Mouse (Mus musculus) heart, adult 2 months (tissue): ENCODE measurements at regions not wholly inside any gene's neighbourhood (a gene's known extent, or its start where the extent isn't known, plus 50 kb on each side); places are given as distances from the start of the nearest gene placed in this dataset.

Source experiments
- CTCF ChIP-seq: fragments of 200-600 bp; IDR thresholded peaks from 2 replicates; pipeline ENCODE4 v1.8.1; 2022; ENCODE audit warnings: antibody characterized with exemption, mild to moderate bottlenecking, moderate library complexity
- EP300 ChIP-seq: fragments of 200-500 bp; IDR thresholded peaks from 2 replicates; pipeline ENCODE4 v1.6.1; 2011; ENCODE audit warnings: low read depth, low read length, control low read depth; ENCODE audit not compliant: insufficient read depth

DNA sequence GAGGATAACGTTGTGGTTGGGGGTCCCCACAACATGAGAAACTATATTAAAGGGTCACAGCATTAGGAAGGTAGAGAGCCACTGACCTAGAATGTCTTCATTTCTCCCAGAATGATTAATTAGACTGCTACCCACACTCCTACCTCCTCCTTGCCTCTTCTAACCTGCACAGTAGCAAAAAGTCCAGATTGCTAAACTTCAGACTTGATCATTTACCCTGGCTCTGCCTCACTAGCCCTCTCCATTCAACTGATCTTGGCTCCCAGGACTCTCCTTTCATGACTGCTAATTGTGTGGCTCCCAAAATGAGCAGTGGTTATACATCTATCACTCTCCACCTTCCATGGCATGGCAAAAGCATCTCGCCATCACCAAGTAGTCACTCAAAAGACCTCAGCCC, 88.1 kb downstream of the Hs1bp3 start:
- TF ChIP-seq CTCF, result no peak
- no peak for TF ChIP-seq EP300
